Mouse (Mus musculus) midbrain, embryonic 16.5 days (tissue): ENCODE data around the gene Dlk2. TPM values are rescaled to one million over a fixed set of nuclear protein-coding genes. Genes with fewer than 3 reads are reported as not detected.

Experiments used
- ATAC-seq: fragments of 200-750 bp; cut with Nextera tagmentation; 2 replicates; pipeline ENCODE4 v1.8.0; 2017; ENCODE audit warnings: moderate TSS enrichment
- H3K27ac ChIP-seq: fragments of 300-500 bp; sonication (generic); 2 replicates; pipeline ENCODE4 v1.5.1; 2014; ENCODE audit warnings: mild to moderate bottlenecking, low read length, mixed read lengths
- H3K27me3 ChIP-seq: fragments of 300-500 bp; sonication (generic); 2 replicates; pipeline ENCODE4 v1.6.1; 2014; ENCODE audit warnings: low read depth, low read length, mixed read lengths; ENCODE audit not compliant: control insufficient read depth, insufficient read depth
- H3K36me3 ChIP-seq: fragments of 300-500 bp; sonication (generic); 2 replicates; pipeline ENCODE4 v1.6.1; 2014; ENCODE audit warnings: mild to moderate bottlenecking, low read length, moderate library complexity, mixed read lengths; ENCODE audit not compliant: control insufficient read depth, insufficient read depth
- H3K4me1 ChIP-seq: fragments of 300-500 bp; sonication (generic); 2 replicates; pipeline ENCODE4 v1.6.1; 2014; ENCODE audit warnings: mild to moderate bottlenecking, low read length, mixed read lengths; ENCODE audit not compliant: control insufficient read depth, insufficient read depth
- H3K4me2 ChIP-seq: fragments of 300-500 bp; sonication (generic); 2 replicates; pipeline ENCODE4 v1.6.1; 2014; ENCODE audit warnings: mild to moderate bottlenecking, low read length, mixed read lengths
- H3K4me3 ChIP-seq: fragments of 300-500 bp; sonication (generic); 2 replicates; pipeline ENCODE4 v1.5.1; 2014; ENCODE audit warnings: low read depth, mild to moderate bottlenecking, low read length, moderate library complexity, mixed read lengths
- H3K9ac ChIP-seq: fragments of 300-500 bp; sonication (generic); 2 replicates; pipeline ENCODE4 v1.6.1; 2014; ENCODE audit warnings: low read depth, low read length, mixed read lengths
- H3K9me3 ChIP-seq: fragments of 300-500 bp; sonication (generic); replicated peaks from 2 replicates; pipeline ENCODE4 v1.6.1; 2014; ENCODE audit warnings: mild to moderate bottlenecking, low read length, mixed read lengths; ENCODE audit not compliant: control insufficient read depth, poor library complexity, severe bottlenecking
- WGBS: fragments of 180-500 bp; shearing (Covaris S2); extraction: QIAGEN DNeasy Blood & Tissue Kit; methylation state at CpG from one replicate; pipeline ENCODE4 v1.1.7; 2014; 5-methylcytosine and 5-hydroxymethylcytosine counted together
- polyA plus RNA-seq: library from polyadenylated mRNA; unstranded; fragments of >200 nt; fragmentation: Nextera tagmentation; extraction: Ambion mirVana; gene quantifications from 2 replicates; pipeline ENCODE4 v1.2.1, GENCODE M21; 2015

Dlk2 gene
- polyA plus RNA-seq, 1 experiment from 2014 or later = 25.8 TPM

DNA sequence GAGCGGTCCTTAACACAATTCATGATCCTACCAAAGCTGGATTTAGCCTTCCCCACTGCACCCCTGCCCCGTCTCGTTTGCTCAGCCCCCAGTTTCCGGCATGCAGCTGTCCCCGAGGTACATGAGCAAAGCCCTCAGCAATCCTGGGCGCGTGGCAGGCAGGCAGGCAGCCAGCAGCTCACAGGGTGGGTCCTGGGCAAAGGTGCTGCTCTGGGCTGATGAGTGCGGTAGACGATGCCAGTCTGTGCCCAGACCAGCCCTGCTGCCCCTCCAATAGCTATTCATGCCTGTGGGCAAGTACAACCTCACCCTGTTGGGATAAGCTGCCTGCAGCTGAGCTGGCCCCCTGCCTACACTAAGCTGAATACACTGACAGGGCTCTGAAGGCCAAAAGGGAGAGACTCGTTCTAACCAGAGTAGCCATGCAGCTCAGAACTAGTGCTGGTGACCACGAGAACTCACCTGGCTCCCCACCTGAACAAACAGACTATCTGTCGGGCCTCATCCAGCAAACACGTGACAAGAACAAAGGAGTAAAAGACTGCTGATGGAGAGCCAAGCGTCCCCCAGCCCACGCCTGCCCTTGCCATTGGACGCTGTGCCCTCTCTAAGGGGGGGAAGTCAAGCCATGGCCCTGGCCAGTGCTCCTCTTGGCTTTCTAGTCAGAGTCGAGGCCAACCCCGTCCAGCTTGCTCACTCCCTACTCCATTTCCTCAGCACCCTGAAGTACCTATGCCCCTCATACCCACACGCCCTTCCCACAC is 27.3 kb upstream of the Dlk2 start:
- no peaks in the 10 kb centered on the region for H3K9me3 ChIP-seq
- WGBS = 84% methylated on average over 19 of the region's 19 CpGs
- H3K36me3 ChIP-seq = no peaks in the 10 kb centered on the region
- H3K4me2 ChIP-seq = no peak overlapping the region
- H3K4me1 ChIP-seq = no peaks in the 10 kb centered on the region
- no peaks in the 10 kb centered on the region for H3K27me3 ChIP-seq
- no peak for ATAC-seq
- H3K4me3 ChIP-seq = no peak overlapping the region
- H3K27ac ChIP-seq = no peak overlapping the region
- no peak overlapping the region for H3K9ac ChIP-seq

DNA sequence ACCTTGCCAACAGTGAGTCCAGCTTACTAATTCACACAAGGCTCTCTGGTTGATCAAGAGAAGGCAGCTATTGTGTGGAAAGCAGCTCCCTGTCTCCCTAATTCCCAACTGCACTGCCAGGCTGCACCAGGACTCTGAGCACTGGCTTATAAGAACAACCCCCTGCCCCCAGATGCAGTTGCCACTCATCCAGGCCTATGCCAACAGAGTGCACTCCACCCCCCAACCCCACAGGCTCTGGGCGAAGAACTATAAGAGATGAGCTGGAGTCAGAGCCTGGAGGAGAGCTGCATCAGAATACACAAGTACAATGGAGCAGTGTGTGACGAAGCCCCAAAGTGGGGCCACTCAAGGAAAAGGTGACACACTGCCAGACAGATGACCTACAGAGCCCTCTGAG is 25.2 kb upstream of the Dlk2 start:
- Histone ChIP-seq H3K27me3 (no peaks in the 10 kb centered on the region), H3K4me2 (no peak overlapping the region), H3K4me1 (no peaks in the 10 kb centered on the region), H3K9me3 (no peaks in the 10 kb centered on the region), H3K36me3 (no peaks in the 10 kb centered on the region), H3K27ac (no peak overlapping the region), H3K4me3 (no peak overlapping the region), H3K9ac (no peak overlapping the region)
- WGBS = 82% methylated on average over 2 of the region's 2 CpGs
- no peak for ATAC-seq

DNA sequence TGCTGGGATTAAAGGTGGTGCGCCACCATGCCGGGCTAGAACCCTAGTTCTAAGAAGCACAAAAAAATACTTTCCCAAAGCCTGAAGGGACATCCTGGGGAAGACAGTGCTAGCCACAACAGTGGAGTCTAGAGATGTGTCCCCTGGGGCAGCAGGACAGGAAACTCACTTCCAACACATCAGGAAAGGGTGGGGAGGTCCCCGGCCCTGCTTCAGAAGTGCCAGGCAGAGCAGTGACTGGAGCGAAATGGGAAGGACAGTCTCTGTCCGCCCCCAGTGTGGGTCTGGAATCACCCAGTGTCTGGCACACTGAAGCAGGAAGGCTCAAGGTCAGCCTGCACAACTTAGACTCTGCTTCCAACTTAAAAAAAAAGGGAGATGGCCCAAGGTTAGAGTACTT is 24.5 kb upstream of the Dlk2 start:
- Histone ChIP-seq H3K4me2 (no peak overlapping the region), H3K27ac (no peak overlapping the region), H3K36me3 (no peaks in the 10 kb centered on the region), H3K27me3 (no peaks in the 10 kb centered on the region), H3K9ac (no peak overlapping the region), H3K4me1 (no peaks in the 10 kb centered on the region), H3K4me3 (no peak overlapping the region), H3K9me3 (no peaks in the 10 kb centered on the region)
- 91% methylated on average over 5 of the region's 5 CpGs for WGBS
- ATAC-seq = no peak

DNA sequence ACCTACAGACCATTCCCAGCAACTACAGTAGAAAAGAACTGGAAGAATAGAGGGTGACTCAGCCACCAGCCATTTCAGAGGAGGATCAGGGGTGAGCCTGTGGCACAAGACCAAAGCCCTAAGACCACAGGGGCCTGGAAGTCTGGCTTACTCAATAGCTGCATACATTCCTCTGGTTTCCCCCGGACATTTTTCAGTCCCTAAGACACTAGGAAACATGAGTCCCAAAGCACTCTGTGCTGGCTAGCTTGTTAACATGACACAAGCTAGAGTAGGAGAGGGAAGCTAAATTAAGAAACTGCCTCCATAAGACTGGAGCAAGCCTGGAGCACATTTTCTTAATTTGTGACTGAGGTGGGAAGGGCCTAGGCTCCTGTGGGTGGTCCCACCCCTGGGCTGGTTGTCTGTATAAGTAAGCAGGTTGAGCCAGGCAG is 23.4 kb upstream of the Dlk2 start:
- Histone ChIP-seq H3K27ac (no peak overlapping the region), H3K4me3 (no peak overlapping the region), H3K9me3 (no peaks in the 10 kb centered on the region), H3K36me3 (no peaks in the 10 kb centered on the region), H3K9ac (no peak overlapping the region), H3K4me1 (no peaks in the 10 kb centered on the region), H3K4me2 (no peak overlapping the region), H3K27me3 (no peaks in the 10 kb centered on the region)
- 76% methylated on average over 1 of the region's 1 CpGs for WGBS
- ATAC-seq = no peak

DNA sequence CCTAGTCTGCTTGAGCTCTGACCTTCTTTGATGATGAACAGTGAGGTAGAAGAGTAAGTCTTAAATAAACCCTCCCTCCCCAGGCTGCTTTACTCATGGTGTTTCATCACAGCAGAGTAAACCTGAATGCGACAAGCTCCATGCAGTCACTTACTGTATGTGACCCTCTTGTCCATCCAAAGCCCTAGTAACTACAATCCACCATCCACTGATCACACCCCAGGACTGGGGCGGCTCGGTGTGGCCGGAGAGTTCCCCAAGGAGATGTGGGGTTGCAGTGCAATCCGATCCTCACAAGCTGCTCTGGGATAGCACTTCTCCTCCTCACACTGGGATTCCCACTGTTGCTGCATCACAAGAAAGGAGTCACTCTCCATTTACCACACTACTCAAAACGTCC is 22.8 kb upstream of the Dlk2 start:
- no peaks in the 10 kb centered on the region for H3K27me3 ChIP-seq
- WGBS = 83% methylated on average over 6 of the region's 6 CpGs
- ATAC-seq = no peak
- no peak overlapping the region for H3K4me2 ChIP-seq
- no peak overlapping the region for H3K4me3 ChIP-seq
- H3K36me3 ChIP-seq = no peaks in the 10 kb centered on the region
- no peaks in the 10 kb centered on the region for H3K4me1 ChIP-seq
- no peak overlapping the region for H3K9ac ChIP-seq
- no peak overlapping the region for H3K27ac ChIP-seq
- no peaks in the 10 kb centered on the region for H3K9me3 ChIP-seq

DNA sequence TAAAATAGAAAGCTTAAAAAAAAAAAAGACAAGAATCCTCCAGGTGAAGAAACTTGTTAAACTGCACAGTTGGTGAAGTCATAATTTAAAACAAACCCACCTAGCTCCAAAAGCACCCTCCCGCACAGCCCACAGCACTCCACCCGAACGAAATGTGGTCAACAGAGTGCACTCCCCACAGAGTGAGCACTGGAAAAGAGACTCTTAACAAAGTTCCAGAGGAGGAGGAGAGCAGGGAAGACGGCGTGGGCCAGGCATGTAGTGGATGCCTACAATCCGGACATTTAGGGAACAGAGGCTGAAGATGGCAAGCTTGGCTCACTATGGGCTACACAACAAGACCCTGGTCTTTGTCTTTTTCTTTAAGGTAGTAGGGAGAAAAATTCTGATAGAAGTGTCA is 22.2 kb upstream of the Dlk2 start:
- no peak for ATAC-seq
- no peak overlapping the region for H3K4me2 ChIP-seq
- no peaks in the 10 kb centered on the region for H3K36me3 ChIP-seq
- H3K27me3 ChIP-seq = no peaks in the 10 kb centered on the region
- no peaks in the 10 kb centered on the region for H3K4me1 ChIP-seq
- no peak overlapping the region for H3K9ac ChIP-seq
- no peak overlapping the region for H3K4me3 ChIP-seq
- 90% methylated on average over 6 of the region's 6 CpGs for WGBS
- no peak overlapping the region for H3K27ac ChIP-seq
- H3K9me3 ChIP-seq = no peaks in the 10 kb centered on the region

DNA sequence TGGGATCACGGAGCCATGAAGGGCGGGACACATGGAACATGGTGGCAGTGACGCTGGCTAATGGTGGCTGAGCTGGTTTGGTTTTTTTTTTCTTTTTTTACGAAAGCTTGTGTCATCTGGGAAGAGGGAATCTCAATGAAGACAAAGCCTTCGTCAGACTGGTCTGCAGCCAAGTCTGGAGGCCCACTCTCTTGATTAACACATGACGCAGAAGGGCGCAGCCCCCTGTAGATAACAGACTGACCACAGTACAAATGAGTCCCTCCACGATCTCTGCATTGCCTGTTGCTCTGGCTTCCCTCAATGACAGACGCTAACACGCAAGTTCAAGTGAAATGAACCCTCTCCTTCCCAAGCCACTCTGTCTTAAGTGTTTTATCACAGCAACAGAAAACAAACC is 21.7 kb upstream of the Dlk2 start:
- H3K27ac ChIP-seq = no peak overlapping the region
- no peaks in the 10 kb centered on the region for H3K27me3 ChIP-seq
- no peak overlapping the region for H3K4me3 ChIP-seq
- no peak overlapping the region for H3K9ac ChIP-seq
- H3K4me1 ChIP-seq = no peaks in the 10 kb centered on the region
- no peaks in the 10 kb centered on the region for H3K9me3 ChIP-seq
- no peaks in the 10 kb centered on the region for H3K36me3 ChIP-seq
- ATAC-seq = no peak
- WGBS = 89% methylated on average over 10 of the region's 10 CpGs
- H3K4me2 ChIP-seq = no peak overlapping the region

DNA sequence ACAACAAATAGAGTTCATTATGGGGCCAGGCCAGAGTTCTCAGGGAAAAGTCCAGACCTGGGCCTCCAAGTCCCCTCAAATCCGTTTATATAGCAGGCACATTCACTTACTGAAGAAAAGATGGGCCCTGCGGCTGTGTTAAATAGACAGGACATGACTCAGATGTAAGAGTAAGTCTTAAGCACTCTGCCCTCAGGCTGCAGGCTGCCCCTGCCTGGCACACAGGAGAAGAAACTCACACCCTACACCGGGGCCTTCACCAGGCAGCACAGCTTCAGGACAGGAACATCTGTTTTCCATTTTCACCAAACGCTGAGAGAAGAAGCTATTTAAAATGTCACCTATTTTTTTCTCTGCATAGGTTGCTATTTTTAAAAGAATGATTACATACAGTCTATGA is 19.6 kb upstream of the Dlk2 start:
- no peak overlapping the region for H3K27ac ChIP-seq
- WGBS = 90% methylated on average over 4 of the region's 4 CpGs
- H3K27me3 ChIP-seq = no peaks in the 10 kb centered on the region
- H3K36me3 ChIP-seq = no peaks in the 10 kb centered on the region
- no peak overlapping the region for H3K4me2 ChIP-seq
- H3K9me3 ChIP-seq = no peaks in the 10 kb centered on the region
- H3K9ac ChIP-seq = no peak overlapping the region
- H3K4me3 ChIP-seq = no peak overlapping the region
- peaks cover 9% of the 10 kb centered on the region for H3K4me1 ChIP-seq
- no peak for ATAC-seq

DNA sequence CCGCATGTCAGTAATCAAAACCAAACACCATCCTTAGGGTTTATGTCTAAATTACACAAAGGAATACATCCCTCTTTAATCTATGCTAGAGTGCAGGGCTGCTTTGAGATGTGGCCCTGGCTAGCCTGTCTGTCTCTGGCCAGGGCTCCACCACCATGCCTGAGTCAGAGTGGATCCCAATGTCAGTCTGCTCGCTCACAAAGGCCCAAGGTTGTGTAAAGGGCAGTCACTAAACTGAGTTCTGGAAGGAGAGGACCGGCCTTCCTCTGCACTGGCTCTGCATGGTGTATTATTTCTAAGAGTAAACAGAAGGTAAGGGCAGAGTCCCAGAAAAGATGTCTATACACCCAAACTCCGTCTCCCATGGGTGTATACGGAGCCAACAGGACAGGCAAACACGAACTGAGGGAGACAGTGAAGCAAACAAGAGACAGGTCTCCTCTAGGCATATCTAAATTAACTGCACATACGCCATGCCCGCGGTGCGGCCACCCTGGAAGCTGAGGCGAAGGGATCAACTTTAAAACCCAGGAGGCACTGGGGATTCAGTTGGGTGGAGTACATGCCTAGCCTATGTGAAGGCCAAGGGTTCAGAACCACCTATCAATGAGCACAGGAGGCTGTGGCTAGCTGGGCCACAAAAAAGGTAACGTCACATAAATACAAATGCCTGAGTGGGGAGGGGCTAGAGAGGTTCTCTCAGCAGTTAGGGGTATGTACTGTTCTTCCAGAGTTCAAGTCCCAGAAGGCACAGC is 19.0 kb upstream of the Dlk2 start:
- 94% methylated on average over 12 of the region's 12 CpGs for WGBS
- Histone ChIP-seq H3K4me2 (no peak overlapping the region), H3K4me1 (peaks cover 11% of the 10 kb centered on the region), H3K36me3 (no peaks in the 10 kb centered on the region), H3K27me3 (no peaks in the 10 kb centered on the region), H3K4me3 (no peak overlapping the region), H3K9me3 (no peaks in the 10 kb centered on the region), H3K27ac (no peak overlapping the region), H3K9ac (no peak overlapping the region)
- no peak for ATAC-seq
